Mouse (Mus musculus) forebrain, embryonic 12.5 days (tissue): ENCODE results near the gene Adcy9. TPM values are rescaled to one million over a fixed set of nuclear protein-coding genes. Genes with fewer than 3 reads are reported as not detected.
"Not testable (repeated sequence)": the region's sequence is repeated elsewhere in the genome, so short reads cannot be mapped to it uniquely, and the experiment has no call there.

ENCODE experiments used
- ATAC-seq: fragments of 200-750 bp; cut with Nextera tagmentation; 2 replicates; pipeline ENCODE4 v1.8.0; 2017; ENCODE audit warnings: moderate TSS enrichment; ENCODE audit not compliant: low FRiP score
- H3K27ac ChIP-seq: fragments of 300-500 bp; sonication (generic); 2 replicates; pipeline ENCODE4 v1.5.1; 2016; ENCODE audit warnings: mild to moderate bottlenecking
- H3K27me3 ChIP-seq: fragments of 300-500 bp; sonication (generic); 2 replicates; pipeline ENCODE4 v1.6.1; 2016; ENCODE audit warnings: mild to moderate bottlenecking
- H3K36me3 ChIP-seq: fragments of 300-500 bp; sonication (generic); replicated peaks from 2 replicates; pipeline ENCODE4 v1.6.1; 2016; ENCODE audit warnings: mild to moderate bottlenecking
- H3K4me1 ChIP-seq: fragments of 300-500 bp; sonication (generic); 2 replicates; pipeline ENCODE4 v1.6.1; 2016
- H3K4me2 ChIP-seq: fragments of 300-500 bp; sonication (generic); 2 replicates; pipeline ENCODE4 v1.6.1; 2016; ENCODE audit warnings: mild to moderate bottlenecking, moderate library complexity
- H3K4me3 ChIP-seq: fragments of 300-500 bp; sonication (generic); replicated peaks from 2 replicates; pipeline ENCODE4 v1.5.1; 2016; ENCODE audit warnings: mild to moderate bottlenecking
- H3K9ac ChIP-seq: fragments of 300-500 bp; sonication (generic); 2 replicates; pipeline ENCODE4 v1.6.1; 2016; ENCODE audit warnings: mild to moderate bottlenecking
- H3K9me3 ChIP-seq: fragments of 300-500 bp; sonication (generic); 2 replicates; pipeline ENCODE4 v1.6.1; 2016
- WGBS: fragments of 180-500 bp; shearing (Covaris S2); methylation state at CpG from one replicate; pipeline ENCODE4 v1.1.7; 2016; 5-methylcytosine and 5-hydroxymethylcytosine counted together
- polyA plus RNA-seq: library from polyadenylated mRNA; unstranded; fragments of >200 nt; fragmentation: Nextera tagmentation; extraction: Ambion mirVana; gene quantifications from 2 replicates; pipeline ENCODE4 v1.2.1, GENCODE M21; 2016

Adcy9 gene
- polyA plus RNA-seq, 1 experiment from 2014 or later: 1.4 TPM

DNA sequence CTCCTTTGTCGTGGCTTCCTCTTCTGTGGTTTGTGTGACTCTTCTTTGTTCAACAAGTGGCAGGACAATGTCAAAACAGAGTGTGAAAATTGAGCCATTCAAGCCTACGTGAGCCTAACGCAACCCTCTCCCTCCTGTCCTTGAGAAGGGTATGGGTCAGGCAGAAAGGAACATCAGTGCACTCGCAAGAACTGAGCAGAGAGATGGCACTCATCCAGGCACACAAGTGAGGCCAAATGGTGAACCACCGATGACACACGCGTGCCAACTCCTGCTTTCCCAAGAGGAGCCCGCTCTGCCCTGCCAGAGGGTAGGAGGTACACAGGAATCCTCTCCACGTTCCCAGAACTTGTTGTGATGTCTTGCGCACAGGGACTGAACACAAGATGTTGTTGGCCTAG is 50.2 kb downstream of the Adcy9 start:
- no peak for ATAC-seq
- no peak overlapping the region for H3K9ac ChIP-seq

DNA sequence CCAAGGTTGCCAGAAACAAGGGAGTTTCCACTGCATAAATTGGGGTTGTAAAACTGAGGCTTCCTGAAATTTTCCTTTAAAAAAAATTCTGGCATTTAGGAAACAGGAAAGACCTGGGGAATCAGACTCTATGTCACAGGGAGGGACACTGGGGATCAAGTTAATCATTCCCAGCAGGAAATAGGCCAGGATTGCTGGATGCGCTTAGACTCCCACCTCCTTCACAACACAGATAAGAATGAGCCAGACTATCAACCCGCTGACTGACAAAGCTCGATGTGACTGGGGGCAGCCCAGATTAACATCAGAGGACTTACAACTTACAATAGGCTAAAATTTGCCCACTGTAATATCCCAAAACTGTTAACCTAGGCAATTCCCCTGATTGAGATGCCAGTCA is 52.4 kb downstream of the Adcy9 start:
- Histone ChIP-seq H3K4me3 (no peak overlapping the region), H3K4me2 (no peak overlapping the region), H3K4me1 (no peaks in the 10 kb centered on the region), H3K27ac (no peak overlapping the region), H3K27me3 (no peaks in the 10 kb centered on the region), H3K9me3 (no peaks in the 10 kb centered on the region), H3K9ac (no peak overlapping the region), H3K36me3 (no peaks in the 10 kb centered on the region)
- 64% methylated on average over 3 of the region's 3 CpGs for WGBS
- no peak for ATAC-seq

More for the DNA sequence above, 50.2 kb downstream of the Adcy9 start:
- H3K4me2 ChIP-seq: no peak overlapping the region
- H3K4me1 ChIP-seq: no peaks in the 10 kb centered on the region
- no peaks in the 10 kb centered on the region for H3K36me3 ChIP-seq
- no peak overlapping the region for H3K4me3 ChIP-seq
- no peaks in the 10 kb centered on the region for H3K27me3 ChIP-seq
- 75% methylated on average over 10 of the region's 10 CpGs for WGBS
- no peaks in the 10 kb centered on the region for H3K9me3 ChIP-seq
- no peak overlapping the region for H3K27ac ChIP-seq

DNA sequence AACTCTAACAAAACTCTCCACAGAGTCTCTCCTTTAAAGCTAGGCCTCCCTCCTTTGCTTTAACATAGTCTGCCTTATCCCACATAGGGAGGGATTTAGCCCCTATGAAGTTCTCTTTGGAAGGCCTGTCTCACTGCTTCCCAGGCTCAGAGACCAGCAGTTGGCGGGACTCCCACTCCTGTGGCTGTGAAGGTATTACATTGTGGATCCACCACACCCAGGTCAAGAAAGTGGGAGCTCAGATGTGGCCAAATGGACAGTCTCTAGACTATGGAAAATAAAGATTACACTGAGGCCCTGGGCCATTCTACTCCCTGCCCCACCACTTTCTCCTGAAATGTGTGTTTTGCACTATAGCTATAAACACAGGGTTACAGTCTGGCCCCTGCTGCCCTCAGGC is 53.0 kb downstream of the Adcy9 start:
- Histone ChIP-seq H3K9ac (no peak overlapping the region), H3K27ac (no peak overlapping the region), H3K4me1 (no peaks in the 10 kb centered on the region), H3K4me2 (no peak overlapping the region), H3K27me3 (no peaks in the 10 kb centered on the region), H3K4me3 (no peak overlapping the region), H3K36me3 (no peaks in the 10 kb centered on the region), H3K9me3 (no peaks in the 10 kb centered on the region)
- WGBS: 78% methylated on average over 1 of the region's 1 CpGs
- no peak for ATAC-seq

GRCm38 (mm10) chr16:4366671-4367070 is 53.6 kb downstream of the Adcy9 start:
- no peaks in the 10 kb centered on the region for H3K4me1 ChIP-seq
- no peak overlapping the region for H3K4me2 ChIP-seq
- ATAC-seq: no peak
- no peak overlapping the region for H3K9ac ChIP-seq
- 93% methylated on average over 3 of the region's 3 CpGs for WGBS
- no peaks in the 10 kb centered on the region for H3K27me3 ChIP-seq
- H3K36me3 ChIP-seq: no peaks in the 10 kb centered on the region
- no peak overlapping the region for H3K27ac ChIP-seq
- H3K4me3 ChIP-seq: no peak overlapping the region
- no peaks in the 10 kb centered on the region for H3K9me3 ChIP-seq

GRCm38 (mm10) chr16:4363341-4364116 is 56.8 kb downstream of the Adcy9 start:
- no peak overlapping the region for H3K4me2 ChIP-seq
- no peaks in the 10 kb centered on the region for H3K4me1 ChIP-seq
- H3K4me3 ChIP-seq: no peak overlapping the region
- H3K27ac ChIP-seq: no peak overlapping the region
- no peak overlapping the region for H3K9ac ChIP-seq
- ATAC-seq: no peak
- whole genome bisulfite sequencing: 86% methylated on average over 4 of the region's 4 CpGs
- H3K36me3 ChIP-seq: no peaks in the 10 kb centered on the region
- H3K27me3 ChIP-seq: no peaks in the 10 kb centered on the region
- H3K9me3 ChIP-seq: no peaks in the 10 kb centered on the region

GRCm38 (mm10) chr16:4355260-4356043 is 64.8 kb downstream of the Adcy9 start:
- Histone ChIP-seq H3K27me3 (no peaks in the 10 kb centered on the region), H3K4me2 (no peak overlapping the region), H3K4me3 (no peak overlapping the region), H3K27ac (no peak overlapping the region), H3K36me3 (no peaks in the 10 kb centered on the region), H3K9me3 (no peaks in the 10 kb centered on the region), H3K9ac (no peak overlapping the region), H3K4me1 (no peaks in the 10 kb centered on the region)
- WGBS: 52% methylated on average over 4 of the region's 4 CpGs
- no peak for ATAC-seq

GRCm38 (mm10) chr16:4342579-4342978 is 77.7 kb downstream of the Adcy9 start:
- Histone ChIP-seq H3K27me3 (no peaks in the 10 kb centered on the region), H3K9ac (no peak overlapping the region), H3K4me2 (no peak overlapping the region), H3K4me1 (no peaks in the 10 kb centered on the region), H3K4me3 (no peak overlapping the region), H3K9me3 (no peaks in the 10 kb centered on the region), H3K27ac (no peak overlapping the region), H3K36me3 (no peaks in the 10 kb centered on the region)
- no peak for ATAC-seq
- WGBS: 90% methylated on average over 7 of the region's 7 CpGs

DNA sequence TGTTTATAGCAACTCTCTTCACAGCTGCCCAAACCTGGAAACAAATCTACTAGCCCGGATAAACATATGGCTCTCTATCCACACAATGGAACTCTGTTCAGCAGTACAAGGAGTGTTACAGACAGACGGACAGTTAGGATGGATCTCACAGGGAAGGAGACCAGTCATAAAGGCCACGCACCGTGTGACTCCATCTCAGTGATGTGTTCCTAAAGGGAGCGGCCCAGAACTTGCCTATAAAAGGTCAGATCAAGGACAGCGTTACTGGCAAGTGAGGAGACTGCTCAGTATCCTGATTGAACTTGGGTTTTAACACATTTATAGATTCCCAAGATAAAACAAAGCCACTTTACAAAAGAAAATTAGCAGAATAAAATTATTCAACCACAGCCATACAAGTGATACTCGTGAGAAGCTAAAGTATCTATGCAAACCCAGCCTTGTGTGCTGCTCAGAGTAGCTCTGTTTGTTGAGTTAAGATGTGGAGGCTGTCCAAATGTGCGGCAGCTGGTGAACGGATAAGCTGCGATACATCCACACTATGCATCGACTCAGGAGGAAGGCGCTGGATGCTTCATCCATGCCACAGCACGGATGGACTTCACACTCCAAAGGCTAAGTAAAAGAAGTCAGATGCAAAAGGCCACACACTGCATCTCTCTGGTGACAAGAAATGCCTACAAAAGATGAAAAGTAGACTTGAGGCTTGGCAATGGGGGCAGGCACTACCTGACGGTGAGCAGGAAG is 78.8 kb downstream of the Adcy9 start:
- Histone ChIP-seq H3K27me3 (no peaks in the 10 kb centered on the region), H3K27ac (no peak overlapping the region), H3K9me3 (no peaks in the 10 kb centered on the region), H3K4me2 (no peak overlapping the region), H3K9ac (no peak overlapping the region), H3K4me1 (no peaks in the 10 kb centered on the region), H3K36me3 (no peaks in the 10 kb centered on the region), H3K4me3 (no peak overlapping the region)
- no peak for ATAC-seq
- 90% methylated on average over 14 of the region's 14 CpGs for WGBS

GRCm38 (mm10) chr16:4339216-4339615 is 81.1 kb downstream of the Adcy9 start:
- H3K27ac ChIP-seq, H3K27me3 ChIP-seq, ATAC-seq, H3K4me3 ChIP-seq, H3K4me2 ChIP-seq, H3K9ac ChIP-seq, H3K9me3 ChIP-seq, H3K4me1 ChIP-seq, H3K36me3 ChIP-seq: not testable (repeated sequence)
- WGBS: 85% methylated on average over 7 of the region's 7 CpGs

DNA sequence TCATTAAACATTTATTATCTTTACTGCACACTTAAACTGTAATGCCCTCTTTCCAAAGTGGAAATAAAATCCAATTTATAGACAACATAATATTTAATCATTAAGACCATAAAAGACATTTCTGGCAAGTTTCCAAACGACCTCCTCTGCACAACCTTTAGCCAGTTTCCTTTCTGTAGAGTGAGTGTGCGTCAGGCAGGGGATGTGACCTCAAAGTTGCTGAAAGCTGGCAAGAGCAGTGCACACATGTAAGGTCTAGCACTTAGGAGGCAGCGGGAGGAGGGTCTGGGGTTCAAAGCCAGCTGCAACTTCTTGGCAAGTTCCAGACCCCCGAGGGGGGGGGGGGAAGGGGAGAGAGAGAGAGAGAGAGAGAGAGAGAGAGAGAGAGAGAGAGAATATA is 83.0 kb downstream of the Adcy9 start:
- Histone ChIP-seq H3K4me1 (no peaks in the 10 kb centered on the region), H3K4me2 (no peak overlapping the region), H3K9ac (no peak overlapping the region), H3K4me3 (no peak overlapping the region), H3K9me3 (no peaks in the 10 kb centered on the region), H3K27me3 (no peaks in the 10 kb centered on the region), H3K27ac (no peak overlapping the region), H3K36me3 (no peaks in the 10 kb centered on the region)
- WGBS: 78% methylated on average over 4 of the region's 4 CpGs
- no peak for ATAC-seq

- ATAC-seq: no peak
- Histone ChIP-seq H3K27ac (no peak overlapping the region), H3K9me3 (no peaks in the 10 kb centered on the region), H3K36me3 (no peaks in the 10 kb centered on the region), H3K9ac (no peak overlapping the region), H3K4me1 (no peaks in the 10 kb centered on the region), H3K4me2 (no peak overlapping the region), H3K27me3 (no peaks in the 10 kb centered on the region), H3K4me3 (no peak overlapping the region)
- 88% methylated on average over 5 of the region's 5 CpGs for WGBS
Observed at GRCm38 (mm10) chr16:4333788-4334187, 86.5 kb downstream of the Adcy9 start.

- H3K27ac ChIP-seq: no peak overlapping the region
- no peak for ATAC-seq
- no peaks in the 10 kb centered on the region for H3K27me3 ChIP-seq
- no peaks in the 10 kb centered on the region for H3K9me3 ChIP-seq
- H3K9ac ChIP-seq: no peak overlapping the region
- H3K36me3 ChIP-seq: no peaks in the 10 kb centered on the region
- no peaks in the 10 kb centered on the region for H3K4me1 ChIP-seq
- H3K4me2 ChIP-seq: no peak overlapping the region
- 92% methylated on average over 2 of the region's 2 CpGs for WGBS
- no peak overlapping the region for H3K4me3 ChIP-seq
Observed at GRCm38 (mm10) chr16:4333371-4333770, 86.9 kb downstream of the Adcy9 start.
